Mouse (Mus musculus): ENCODE measurements at regions not wholly inside any gene's neighbourhood (a gene's known extent, or its start where the extent isn't known, plus 50 kb on each side); places are given as distances from the start of the nearest gene placed in this dataset.

GRCm38 (mm10) chr3:115823741-115824140, 63.9 kb upstream of the Dph5 start:
- Histone ChIP-seq H3K27ac (ENCODE audit: insufficient read depth, low read length) (no peak overlapping the region), H3K4me1 (ENCODE audit: control insufficient read depth, insufficient read depth, low read length) (no peaks in the 10 kb centered on the region; the same call in 1 of the 2 replicates), H3K4me3 (ENCODE audit: insufficient read depth, low read length) (no peak overlapping the region)
- TF ChIP-seq POLR2A (IDR thresholded peaks at IDR 0.05; ENCODE audit: extremely low read depth, insufficient read depth, low read length) (no peak), CTCF (IDR thresholded peaks at IDR 0.05; ENCODE audit: extremely low read depth, insufficient read depth, low read length) (no peak)

GRCm38 (mm10) chr3:115824792-115825191, 62.8 kb upstream of the Dph5 start:
- TF ChIP-seq POLR2A (IDR thresholded peaks at IDR 0.05; ENCODE audit: extremely low read depth, insufficient read depth, low read length), result no peak
- no peak for TF ChIP-seq CTCF (IDR thresholded peaks at IDR 0.05; ENCODE audit: extremely low read depth, insufficient read depth, low read length)
- Histone ChIP-seq H3K27ac (ENCODE audit: insufficient read depth, low read length) (no peak overlapping the region), H3K4me3 (ENCODE audit: insufficient read depth, low read length) (no peak overlapping the region)

GRCm38 (mm10) chr3:115835381-115835780, 52.3 kb upstream of the Dph5 start:
- no peaks in the 10 kb centered on the region for H3K4me1 ChIP-seq (ENCODE audit: control insufficient read depth, insufficient read depth, low read length)
- TF ChIP-seq CTCF (IDR thresholded peaks at IDR 0.05; ENCODE audit: extremely low read depth, insufficient read depth, low read length), result no peak
- no peak for TF ChIP-seq POLR2A (IDR thresholded peaks at IDR 0.05; ENCODE audit: extremely low read depth, insufficient read depth, low read length)
- H3K27ac ChIP-seq (ENCODE audit: insufficient read depth, low read length), result no peak overlapping the region
- H3K4me3 ChIP-seq (ENCODE audit: insufficient read depth, low read length), result no peak overlapping the region

More at GRCm38 (mm10) chr3:115824792-115825191, 62.8 kb upstream of the Dph5 start:
- H3K4me1 ChIP-seq (ENCODE audit: control insufficient read depth, insufficient read depth, low read length), result no peaks in the 10 kb centered on the region

DNA sequence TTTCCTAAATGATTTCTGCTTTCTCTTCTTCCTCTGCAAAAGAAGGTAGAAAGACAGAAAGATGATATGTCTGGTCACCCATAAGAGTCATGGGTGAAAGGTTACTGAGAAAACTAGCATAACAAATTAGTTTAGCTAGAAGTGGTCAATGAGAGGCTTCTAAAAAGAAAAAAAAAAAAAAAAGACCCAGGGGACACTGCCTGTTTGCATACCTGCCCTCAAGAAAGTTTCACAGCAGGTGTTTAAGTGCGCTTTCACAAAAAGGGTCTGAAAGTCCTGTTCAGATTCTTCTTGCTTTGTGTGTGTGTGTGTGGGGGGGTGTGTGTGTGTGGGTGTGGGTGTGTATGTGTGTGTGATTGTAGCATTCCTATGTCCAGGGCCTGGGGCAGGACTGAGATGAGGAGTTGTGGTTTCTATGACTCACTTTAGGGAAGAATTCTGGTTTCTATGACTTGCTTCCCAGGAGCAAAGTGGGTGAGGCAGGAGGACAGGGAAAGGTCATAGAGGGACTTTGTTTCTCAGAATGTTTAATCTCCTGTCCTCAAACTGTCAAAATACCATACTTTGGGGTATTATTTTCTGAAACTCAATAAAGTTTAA, 49.9 kb upstream of the Dph5 start:
- no peak overlapping the region for H3K4me3 ChIP-seq (ENCODE audit: insufficient read depth, low read length)
- no peaks in the 10 kb centered on the region for H3K4me1 ChIP-seq (ENCODE audit: control insufficient read depth, insufficient read depth, low read length)
- no peak overlapping the region for H3K27ac ChIP-seq (ENCODE audit: insufficient read depth, low read length)
- no peak for TF ChIP-seq CTCF (IDR thresholded peaks at IDR 0.05; ENCODE audit: extremely low read depth, insufficient read depth, low read length)
- no peak for TF ChIP-seq POLR2A (IDR thresholded peaks at IDR 0.05; ENCODE audit: extremely low read depth, insufficient read depth, low read length)
